ENCODE assay signal across 26 mouse cellular contexts in the genomic region with DNA sequence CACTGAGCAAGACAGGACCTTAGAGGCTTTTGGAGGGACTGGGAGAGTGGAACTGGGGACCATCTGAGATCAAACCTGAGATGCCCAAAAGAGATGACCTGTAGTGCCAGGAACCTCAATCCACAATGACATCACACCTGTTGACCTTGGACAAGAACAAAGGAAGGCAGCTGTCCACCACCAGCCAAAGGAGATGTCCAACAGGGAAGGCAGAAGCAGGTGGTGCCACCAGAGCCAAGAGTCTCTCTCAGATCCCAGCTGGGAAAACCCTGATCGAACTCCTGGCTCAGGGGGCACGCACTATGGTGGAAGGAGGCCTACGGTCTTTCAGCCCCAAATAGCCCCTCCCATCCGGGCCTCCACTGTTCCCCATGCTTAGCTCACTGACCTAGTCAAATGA.
"Had no signal": no experiment of that assay in that cellular context is flagged by ENCODE, and none has a peak within 500 bp of the region (broad histone marks: within the 10 kb centered on the region; RNA-seq: fewer than 3 reads in every experiment).

No protein-coding gene starts in this region.

- H3K4me2 ChIP-seq: forebrain, embryonic 15.5 days; heart, embryonic 11.5 days; heart, embryonic 13.5 days; heart, embryonic 15.5 days; hindbrain, embryonic 12.5 days; hindbrain, embryonic 14.5 days; kidney, embryonic 15.5 days; limb, embryonic 12.5 days had no signal

- H3K36me3 ChIP-seq: forebrain, embryonic 15.5 days; heart, embryonic 13.5 days; heart, embryonic 15.5 days; hindbrain, embryonic 12.5 days; kidney, embryonic 15.5 days; limb, embryonic 12.5 days had no signal

- DNase-seq: forebrain, postnatal 0 days; gastrocnemius, postnatal 14 days; gastrocnemius, postnatal 36 days; heart, adult 11 months; heart, adult 2 months; heart, postnatal 14 days; heart, postnatal 36 days; kidney, adult 11 months; kidney, adult 2 months; kidney, adult 9 months; kidney, postnatal 14 days; kidney, postnatal 36 days; layer of hippocampus, adult 9-11 months; layer of hippocampus, postnatal 36 days; left cerebral cortex, postnatal 4 days had no signal

- H3K4me3 ChIP-seq: forebrain, embryonic 15.5 days; heart, adult 2 months; heart, embryonic 13.5 days; heart, embryonic 15.5 days; hindbrain, embryonic 12.5 days; kidney, embryonic 15.5 days; limb, embryonic 12.5 days had no signal

- H3K9me3 ChIP-seq: forebrain, embryonic 15.5 days; heart, embryonic 13.5 days; heart, embryonic 15.5 days; hindbrain, embryonic 12.5 days; kidney, embryonic 15.5 days; limb, embryonic 12.5 days had no signal

- H3K27me3 ChIP-seq: forebrain, embryonic 15.5 days; kidney, embryonic 15.5 days had no signal

- ATAC-seq: forebrain, embryonic 15.5 days; forebrain, postnatal 0 days; hindbrain, embryonic 16.5 days; intestine, embryonic 16.5 days had no signal

- H3K9ac ChIP-seq: forebrain, embryonic 15.5 days; forebrain, postnatal 0 days; heart, embryonic 13.5 days; heart, embryonic 15.5 days; hindbrain, embryonic 12.5 days; hindbrain, embryonic 14.5 days; kidney, embryonic 15.5 days; limb, embryonic 12.5 days had no signal

- H3K27ac ChIP-seq: forebrain, embryonic 15.5 days; heart, adult 2 months; heart, embryonic 13.5 days; heart, embryonic 15.5 days; hindbrain, embryonic 12.5 days; hindbrain, embryonic 14.5 days; kidney, embryonic 15.5 days; kidney, postnatal 0 days; limb, embryonic 12.5 days had no signal
